Mouse (Mus musculus): ENCODE measurements around the gene Sez6.

The Sez6 gene

DNA sequence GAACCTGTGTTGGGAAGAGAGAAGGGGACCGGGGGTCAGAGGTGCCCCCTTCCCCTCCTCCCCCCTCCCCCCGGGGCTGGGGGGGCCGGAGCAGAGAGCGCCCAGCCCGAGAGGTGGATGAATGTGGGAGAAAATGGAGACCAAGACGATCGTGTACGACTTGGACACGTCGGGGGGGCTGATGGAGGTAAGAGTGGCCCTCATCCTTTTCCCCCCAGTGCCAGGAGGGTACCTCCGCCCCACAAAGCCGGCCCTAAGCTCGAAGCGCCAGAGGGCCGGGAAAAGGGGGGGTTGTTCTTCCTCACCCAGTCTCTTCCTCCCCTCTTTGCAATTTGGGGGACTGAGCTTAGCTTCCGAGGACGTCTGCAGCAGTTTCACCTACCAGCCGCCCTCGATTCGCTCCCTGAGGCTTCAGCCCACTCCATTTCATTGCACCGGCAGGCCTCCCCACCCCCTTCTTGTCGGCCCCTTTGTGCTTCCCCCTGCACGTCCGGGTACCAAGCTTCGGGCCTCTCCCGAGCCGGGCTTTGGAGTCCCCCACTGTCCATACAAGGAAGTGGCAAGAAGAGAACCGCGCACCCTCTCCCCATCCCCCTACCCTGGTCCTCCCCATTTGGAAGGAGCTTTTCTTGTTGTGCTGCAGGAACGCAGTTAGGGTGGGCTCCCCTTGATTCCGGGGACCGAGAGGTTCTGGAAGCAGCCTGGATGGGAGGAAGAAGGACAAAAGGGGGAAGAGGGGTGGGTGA is 52.8 kb downstream of the Sez6 start:
- Histone ChIP-seq H3K4me1 (replicated peaks; ENCODE audit: low read depth, low read length) (peaks cover 48% of the 10 kb centered on the region), H3K9me3 (ENCODE audit: low read length) (no peaks in the 10 kb centered on the region)
- TF ChIP-seq POU5F1 (IDR thresholded peaks at IDR 0.05; ENCODE audit: borderline replicate concordance, low read length) (no peak), NANOG (IDR thresholded peaks at IDR 0.05; ENCODE audit: borderline replicate concordance, low read length) (no peak), CTCF (conservative IDR thresholded peaks at IDR 0.05; ENCODE audit: low read length) (no peak)

GRCm38 (mm10) chr11:77983937-77984835 is 53.6 kb downstream of the Sez6 start:
- TF ChIP-seq POU5F1 (IDR thresholded peaks at IDR 0.05; ENCODE audit: borderline replicate concordance, low read length) = no peak
- no peak for TF ChIP-seq NANOG (IDR thresholded peaks at IDR 0.05; ENCODE audit: borderline replicate concordance, low read length)
- TF ChIP-seq CTCF (conservative IDR thresholded peaks at IDR 0.05; ENCODE audit: low read length) = no peak
- H3K27me3 ChIP-seq (ENCODE audit: insufficient read depth, low read length) = peaks cover 2% of the 10 kb centered on the region; the same call in 1 of the 2 replicates
- peak overlapping the region; percentile 97 for H3K4me3 ChIP-seq (replicated peaks; ENCODE audit: low read length)
- peaks cover 35% of the 10 kb centered on the region for H3K36me3 ChIP-seq (ENCODE audit: insufficient read depth, low read length)
- H3K4me1 ChIP-seq (replicated peaks; ENCODE audit: low read depth, low read length) = peaks cover 56% of the 10 kb centered on the region
- no peaks in the 10 kb centered on the region for H3K9me3 ChIP-seq (ENCODE audit: low read length)

More for the DNA sequence above, 52.8 kb downstream of the Sez6 start:
- Histone ChIP-seq H3K36me3 (ENCODE audit: insufficient read depth, low read length) (peaks cover 27% of the 10 kb centered on the region), H3K4me3 (replicated peaks; ENCODE audit: low read length) (peak overlapping the region; percentile 97), H3K27me3 (ENCODE audit: insufficient read depth, low read length) (peaks cover 8% of the 10 kb centered on the region)

DNA sequence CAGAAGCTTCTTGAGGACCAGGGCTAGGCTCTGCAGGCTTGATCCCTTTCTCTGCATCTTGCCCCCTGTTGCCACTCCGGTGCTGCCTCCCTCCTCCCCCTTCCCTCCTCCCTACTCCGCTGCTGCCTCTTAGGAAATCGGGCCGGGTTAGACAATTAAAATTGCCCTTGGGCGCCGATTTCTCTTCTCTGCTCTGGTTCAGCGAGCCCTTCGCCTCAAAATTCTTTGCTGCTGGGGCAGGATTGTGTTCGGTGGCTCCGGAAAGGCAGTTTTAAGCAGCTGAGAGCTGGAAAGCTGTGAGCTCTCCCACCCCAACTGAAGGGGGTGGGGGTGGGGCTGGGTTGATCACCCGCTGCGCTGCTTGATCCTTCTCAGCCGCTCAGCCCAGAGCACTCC is 54.2 kb downstream of the Sez6 start:
- peak overlapping the region; percentile 97 for H3K4me3 ChIP-seq (replicated peaks; ENCODE audit: low read length)
- H3K36me3 ChIP-seq (ENCODE audit: insufficient read depth, low read length) = peaks cover 42% of the 10 kb centered on the region
- TF ChIP-seq CTCF (conservative IDR thresholded peaks at IDR 0.05; ENCODE audit: low read length) (no peak), POU5F1 (IDR thresholded peaks at IDR 0.05; ENCODE audit: borderline replicate concordance, low read length) (no peak), NANOG (IDR thresholded peaks at IDR 0.05; ENCODE audit: borderline replicate concordance, low read length) (no peak)
- H3K27me3 ChIP-seq (ENCODE audit: insufficient read depth, low read length) = no peaks in the 10 kb centered on the region
- no peaks in the 10 kb centered on the region for H3K9me3 ChIP-seq (ENCODE audit: low read length)
- peaks cover 61% of the 10 kb centered on the region for H3K4me1 ChIP-seq (replicated peaks; ENCODE audit: low read depth, low read length)

DNA sequence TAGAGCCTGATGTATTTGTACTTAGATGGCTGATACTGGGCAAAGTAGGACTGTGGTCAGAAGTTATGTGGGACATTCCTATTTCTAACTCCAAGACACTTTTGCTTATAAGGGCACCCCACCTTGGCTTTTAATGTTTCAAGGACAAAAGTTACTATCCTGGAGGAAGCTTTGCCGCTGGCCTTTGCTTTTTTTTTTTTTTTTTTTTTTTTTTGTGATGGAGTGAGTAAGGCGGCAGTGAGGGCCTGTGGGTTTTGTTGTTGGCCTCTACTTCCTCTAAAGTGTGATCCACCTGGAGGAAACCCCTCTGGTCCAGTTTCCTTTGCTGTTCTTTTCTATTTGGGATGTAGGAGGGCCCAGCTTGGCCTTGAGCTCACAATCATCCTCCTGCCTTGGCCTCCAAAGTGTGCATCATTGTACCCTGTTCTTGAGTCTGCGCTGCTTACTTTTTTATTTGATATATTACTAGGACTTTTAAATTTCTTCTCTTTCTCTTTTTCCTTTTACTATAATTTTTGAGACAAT is 55.0 kb downstream of the Sez6 start:
- no peaks in the 10 kb centered on the region for H3K9me3 ChIP-seq (ENCODE audit: low read length)
- H3K4me3 ChIP-seq (replicated peaks; ENCODE audit: low read length) = peak overlapping the region; percentile 97
- TF ChIP-seq POU5F1 (IDR thresholded peaks at IDR 0.05; ENCODE audit: borderline replicate concordance, low read length) (no peak), NANOG (IDR thresholded peaks at IDR 0.05; ENCODE audit: borderline replicate concordance, low read length) (no peak), CTCF (conservative IDR thresholded peaks at IDR 0.05; ENCODE audit: low read length) (no peak)
- H3K36me3 ChIP-seq (ENCODE audit: insufficient read depth, low read length) = peaks cover 49% of the 10 kb centered on the region
- no peaks in the 10 kb centered on the region for H3K27me3 ChIP-seq (ENCODE audit: insufficient read depth, low read length)
- H3K4me1 ChIP-seq (replicated peaks; ENCODE audit: low read depth, low read length) = peaks cover 65% of the 10 kb centered on the region

DNA sequence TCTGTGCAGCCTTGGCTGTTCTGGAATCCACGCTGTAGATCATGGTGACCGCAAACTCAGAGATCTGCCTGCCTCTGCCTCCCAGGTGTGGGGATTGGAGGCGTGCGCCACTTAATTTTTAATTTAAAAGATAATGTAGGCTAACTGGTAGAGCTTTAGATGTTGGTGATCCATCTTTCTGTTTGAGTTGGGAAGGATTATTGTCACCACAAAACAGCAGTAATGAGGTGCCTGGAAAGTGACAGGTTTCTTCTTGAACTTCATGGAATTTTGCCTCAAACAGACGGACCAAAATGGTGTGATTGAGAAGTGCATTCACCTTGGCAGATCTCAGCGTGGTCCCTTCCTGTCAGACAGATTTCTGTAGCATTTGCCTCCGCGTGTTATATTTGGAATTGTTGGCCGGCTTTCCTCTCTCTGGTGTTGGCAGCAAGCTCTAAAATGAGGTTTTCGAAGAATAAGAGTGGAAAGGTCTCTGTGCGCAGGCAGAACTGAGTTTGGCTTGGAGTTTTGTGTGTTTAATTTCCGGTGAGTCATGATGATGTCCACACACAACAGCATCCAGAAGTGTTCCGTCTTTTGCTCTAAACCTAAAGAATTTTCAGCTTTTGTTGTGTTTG is 58.6 kb downstream of the Sez6 start:
- no peak overlapping the region for H3K4me3 ChIP-seq (replicated peaks; ENCODE audit: low read length)
- H3K36me3 ChIP-seq (ENCODE audit: insufficient read depth, low read length) = peaks cover 83% of the 10 kb centered on the region
- H3K9me3 ChIP-seq (ENCODE audit: low read length) = no peaks in the 10 kb centered on the region
- no peak for TF ChIP-seq NANOG (IDR thresholded peaks at IDR 0.05; ENCODE audit: borderline replicate concordance, low read length)
- TF ChIP-seq CTCF (conservative IDR thresholded peaks at IDR 0.05; ENCODE audit: low read length) = no peak
- no peaks in the 10 kb centered on the region for H3K27me3 ChIP-seq (ENCODE audit: insufficient read depth, low read length)
- peaks cover 61% of the 10 kb centered on the region for H3K4me1 ChIP-seq (replicated peaks; ENCODE audit: low read depth, low read length)

GRCm38 (mm10) chr11:77995556-77995955 is 65.0 kb downstream of the Sez6 start:
- H3K36me3 ChIP-seq (ENCODE audit: insufficient read depth, low read length) = peaks cover 91% of the 10 kb centered on the region
- no peak overlapping the region for H3K4me3 ChIP-seq (replicated peaks; ENCODE audit: low read length)
- no peaks in the 10 kb centered on the region for H3K9me3 ChIP-seq (ENCODE audit: low read length)
- TF ChIP-seq CTCF (conservative IDR thresholded peaks at IDR 0.05; ENCODE audit: low read length) (no peak), POU5F1 (IDR thresholded peaks at IDR 0.05; ENCODE audit: borderline replicate concordance, low read length) (no peak), NANOG (IDR thresholded peaks at IDR 0.05; ENCODE audit: borderline replicate concordance, low read length) (no peak)
- peaks cover 48% of the 10 kb centered on the region for H3K4me1 ChIP-seq (replicated peaks; ENCODE audit: low read depth, low read length)
- H3K27me3 ChIP-seq (ENCODE audit: insufficient read depth, low read length) = no peaks in the 10 kb centered on the region

DNA sequence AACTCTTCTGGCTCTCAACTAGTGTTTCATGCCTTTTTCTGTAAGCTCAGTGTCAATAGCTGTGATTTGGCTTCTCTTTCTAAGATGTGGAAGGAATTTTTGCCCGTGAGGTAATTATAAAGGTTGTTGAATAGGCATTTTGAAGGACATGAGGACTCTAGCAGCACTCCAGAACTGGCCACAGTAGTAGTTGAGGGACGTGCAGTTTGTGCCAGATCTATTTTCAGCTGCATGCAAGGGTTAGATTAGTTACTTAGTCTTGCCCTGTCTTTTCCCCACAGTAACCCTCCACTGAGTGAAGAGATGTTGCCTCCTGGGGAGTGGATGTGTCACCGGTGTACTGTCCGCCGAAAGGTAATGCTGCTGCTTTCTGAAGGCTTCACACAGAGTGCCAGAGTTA is 75.8 kb downstream of the Sez6 start:
- Histone ChIP-seq H3K4me3 (replicated peaks; ENCODE audit: low read length) (no peak overlapping the region), H3K9me3 (ENCODE audit: low read length) (no peaks in the 10 kb centered on the region), H3K4me1 (replicated peaks; ENCODE audit: low read depth, low read length) (peaks cover 26% of the 10 kb centered on the region), H3K27me3 (ENCODE audit: insufficient read depth, low read length) (no peaks in the 10 kb centered on the region), H3K36me3 (ENCODE audit: insufficient read depth, low read length) (peaks cover 95% of the 10 kb centered on the region)
- TF ChIP-seq POU5F1 (IDR thresholded peaks at IDR 0.05; ENCODE audit: borderline replicate concordance, low read length) = no peak
- no peak for TF ChIP-seq NANOG (IDR thresholded peaks at IDR 0.05; ENCODE audit: borderline replicate concordance, low read length)
- no peak for TF ChIP-seq CTCF (conservative IDR thresholded peaks at IDR 0.05; ENCODE audit: low read length)

DNA sequence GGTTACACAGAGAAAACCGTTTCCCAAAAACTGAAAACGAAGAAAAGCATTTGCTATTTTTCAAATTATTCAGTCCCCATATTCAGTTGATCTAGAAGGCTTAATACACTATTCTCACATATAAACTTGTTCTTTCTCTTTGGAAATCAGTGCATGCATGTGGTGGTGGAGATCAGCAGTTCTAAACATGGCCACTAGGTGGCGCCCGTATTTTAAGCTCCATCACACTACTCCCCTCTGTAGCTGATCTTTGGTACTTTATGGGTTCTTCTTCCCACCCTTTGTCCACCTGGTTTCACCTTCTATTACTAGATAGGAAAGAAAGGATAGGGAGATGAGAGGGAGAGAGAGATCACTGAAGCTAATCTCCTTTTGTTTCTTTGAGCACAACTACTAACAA is 89.1 kb downstream of the Sez6 start:
- Histone ChIP-seq H3K4me3 (replicated peaks; ENCODE audit: low read length) (no peak overlapping the region), H3K27me3 (ENCODE audit: insufficient read depth, low read length) (no peaks in the 10 kb centered on the region), H3K36me3 (ENCODE audit: insufficient read depth, low read length) (peaks cover 91% of the 10 kb centered on the region), H3K4me1 (replicated peaks; ENCODE audit: low read depth, low read length) (peaks cover 11% of the 10 kb centered on the region), H3K9me3 (ENCODE audit: low read length) (no peaks in the 10 kb centered on the region)
- TF ChIP-seq CTCF (conservative IDR thresholded peaks at IDR 0.05; ENCODE audit: low read length) (peak; percentile 98), POU5F1 (IDR thresholded peaks at IDR 0.05; ENCODE audit: borderline replicate concordance, low read length) (no peak), NANOG (IDR thresholded peaks at IDR 0.05; ENCODE audit: borderline replicate concordance, low read length) (no peak)

All from E14TG2a.4 (cell line).